Mouse (Mus musculus): ENCODE data around the gene Gadd45a. TPM values are rescaled to one million over a fixed set of nuclear protein-coding genes. Genes with fewer than 3 reads are reported as not detected.

Gene Gadd45a
- polyA plus RNA-seq, 1 experiment from 2014 or later = 49.5 TPM

GRCm38 (mm10) chr6:67076348-67076747 lies 39.1 kb upstream of the Gadd45a start:
- H3K9ac ChIP-seq (replicated peaks) = no peak overlapping the region
- H3K4me2 ChIP-seq (ENCODE audit: low read depth, low read length) = no peak overlapping the region
- DNase-seq = no peak
- H3K36me3 ChIP-seq (replicated peaks; ENCODE audit: insufficient read depth, low read length) = no peaks in the 10 kb centered on the region
- H3K9me3 ChIP-seq (ENCODE audit: low read length) = no peaks in the 10 kb centered on the region
- peaks cover 18% of the 10 kb centered on the region for H3K4me1 ChIP-seq (ENCODE audit: insufficient read depth)
- no peak overlapping the region for H3K4me3 ChIP-seq (ENCODE audit: low read depth, low read length)
- TF ChIP-seq EP300 (IDR thresholded peaks at IDR 0.05; ENCODE audit: low read depth) (no peak), CTCF (IDR thresholded peaks at IDR 0.05; ENCODE audit: low read depth) (no peak)
- ATAC-seq = no peak
- no peak overlapping the region for H3K27ac ChIP-seq (ENCODE audit: low read depth)
- no peaks in the 10 kb centered on the region for H3K27me3 ChIP-seq (ENCODE audit: insufficient read depth, low read length)
- WGBS (ENCODE audit: insufficient replicate concordance) = 33% methylated on average over 1 of the region's 1 CpGs

- H3K27me3 ChIP-seq (ENCODE audit: insufficient read depth, low read length) = no peaks in the 10 kb centered on the region
- no peak overlapping the region for H3K4me3 ChIP-seq (ENCODE audit: low read depth, low read length)
- no peak for TF ChIP-seq EP300 (IDR thresholded peaks at IDR 0.05; ENCODE audit: low read depth)
- H3K36me3 ChIP-seq (replicated peaks; ENCODE audit: insufficient read depth, low read length) = no peaks in the 10 kb centered on the region
- no peak overlapping the region for H3K9ac ChIP-seq (replicated peaks)
- no peaks in the 10 kb centered on the region for H3K9me3 ChIP-seq (ENCODE audit: low read length)
- DNase-seq = no peak
- H3K27ac ChIP-seq (ENCODE audit: low read depth) = no peak overlapping the region
- no peak for ATAC-seq
- no peak overlapping the region for H3K4me2 ChIP-seq (ENCODE audit: low read depth, low read length)
- peaks cover 22% of the 10 kb centered on the region for H3K4me1 ChIP-seq (ENCODE audit: insufficient read depth)
These were observed 37.6 kb upstream of the Gadd45a start for GRCm38 (mm10) chr6:67074868-67075267.

GRCm38 (mm10) chr6:67073929-67074328 lies 36.7 kb upstream of the Gadd45a start:
- no peak for ATAC-seq
- H3K27me3 ChIP-seq (ENCODE audit: insufficient read depth, low read length) = no peaks in the 10 kb centered on the region
- H3K4me1 ChIP-seq (ENCODE audit: insufficient read depth) = peaks cover 27% of the 10 kb centered on the region
- H3K27ac ChIP-seq (ENCODE audit: low read depth) = no peak overlapping the region
- no peak overlapping the region for H3K4me2 ChIP-seq (ENCODE audit: low read depth, low read length)
- H3K9ac ChIP-seq (replicated peaks) = no peak overlapping the region
- no peak overlapping the region for H3K4me3 ChIP-seq (ENCODE audit: low read depth, low read length)
- H3K9me3 ChIP-seq (ENCODE audit: low read length) = no peaks in the 10 kb centered on the region
- TF ChIP-seq EP300 (IDR thresholded peaks at IDR 0.05; ENCODE audit: low read depth) (no peak), CTCF (IDR thresholded peaks at IDR 0.05; ENCODE audit: low read depth) (no peak)
- H3K36me3 ChIP-seq (replicated peaks; ENCODE audit: insufficient read depth, low read length) = no peaks in the 10 kb centered on the region
- WGBS (ENCODE audit: insufficient replicate concordance) = 61% methylated on average over 5 of the region's 5 CpGs
- DNase-seq = no peak

- H3K36me3 ChIP-seq (replicated peaks; ENCODE audit: insufficient read depth, low read length) = no peaks in the 10 kb centered on the region
- H3K27me3 ChIP-seq (ENCODE audit: insufficient read depth, low read length) = no peaks in the 10 kb centered on the region
- 87% methylated on average over 4 of the region's 4 CpGs for WGBS (ENCODE audit: insufficient replicate concordance)
- DNase-seq = no peak
- TF ChIP-seq CTCF (IDR thresholded peaks at IDR 0.05; ENCODE audit: low read depth) = no peak
- no peak for TF ChIP-seq EP300 (IDR thresholded peaks at IDR 0.05; ENCODE audit: low read depth)
- no peaks in the 10 kb centered on the region for H3K9me3 ChIP-seq (ENCODE audit: low read length)
- H3K27ac ChIP-seq (ENCODE audit: low read depth) = no peak overlapping the region
- H3K4me2 ChIP-seq (ENCODE audit: low read depth, low read length) = no peak overlapping the region
- H3K9ac ChIP-seq (replicated peaks) = no peak overlapping the region
- H3K4me3 ChIP-seq (ENCODE audit: low read depth, low read length) = no peak overlapping the region
- ATAC-seq = no peak
- peaks cover 27% of the 10 kb centered on the region for H3K4me1 ChIP-seq (ENCODE audit: insufficient read depth)
These were observed 36.2 kb upstream of the Gadd45a start for GRCm38 (mm10) chr6:67073446-67073845.

- TF ChIP-seq CTCF (IDR thresholded peaks at IDR 0.05; ENCODE audit: low read depth) (no peak), EP300 (IDR thresholded peaks at IDR 0.05; ENCODE audit: low read depth) (no peak)
- Histone ChIP-seq H3K4me1 (ENCODE audit: insufficient read depth) (peaks cover 18% of the 10 kb centered on the region), H3K9me3 (ENCODE audit: low read length) (no peaks in the 10 kb centered on the region), H3K4me3 (ENCODE audit: low read depth, low read length) (no peak overlapping the region), H3K27me3 (ENCODE audit: insufficient read depth, low read length) (no peaks in the 10 kb centered on the region), H3K27ac (ENCODE audit: low read depth) (no peak overlapping the region), H3K9ac (replicated peaks) (no peak overlapping the region), H3K4me2 (ENCODE audit: low read depth, low read length) (no peak overlapping the region), H3K36me3 (replicated peaks; ENCODE audit: insufficient read depth, low read length) (no peaks in the 10 kb centered on the region)
- ATAC-seq (no peak), DNase-seq (no peak)
- 68% methylated on average over 1 of the region's 1 CpGs for WGBS (ENCODE audit: insufficient replicate concordance)
These were observed 34.4 kb upstream of the Gadd45a start for GRCm38 (mm10) chr6:67071615-67072014.

GRCm38 (mm10) chr6:67069800-67070315 lies 32.6 kb upstream of the Gadd45a start:
- ATAC-seq (peak; percentile 36), DNase-seq (no peak)
- 0 out of 2 replicates have a peak overlapping the region, but pooled peaks have one; percentile 1 for H3K9ac ChIP-seq (replicated peaks)
- TF ChIP-seq CTCF (IDR thresholded peaks at IDR 0.05; ENCODE audit: low read depth) (no peak), EP300 (IDR thresholded peaks at IDR 0.05; ENCODE audit: low read depth) (no peak)
- H3K4me1 ChIP-seq (ENCODE audit: insufficient read depth) = peaks cover 9% of the 10 kb centered on the region
- H3K9me3 ChIP-seq (ENCODE audit: low read length) = no peaks in the 10 kb centered on the region
- no peaks in the 10 kb centered on the region for H3K27me3 ChIP-seq (ENCODE audit: insufficient read depth, low read length)
- no peaks in the 10 kb centered on the region for H3K36me3 ChIP-seq (replicated peaks; ENCODE audit: insufficient read depth, low read length)
- no peak overlapping the region for H3K4me3 ChIP-seq (ENCODE audit: low read depth, low read length)
- H3K27ac ChIP-seq (ENCODE audit: low read depth) = 0 out of 2 replicates have a peak overlapping the region, but pooled peaks have one; percentile 24
- 50% methylated on average over 9 of the region's 9 CpGs for WGBS (ENCODE audit: insufficient replicate concordance)
- peak overlapping the region; percentile 44 for H3K4me2 ChIP-seq (ENCODE audit: low read depth, low read length)
